Mouse (Mus musculus) forebrain, embryonic 15.5 days (tissue): ENCODE results near the gene Ern2. TPM values are rescaled to one million over a fixed set of nuclear protein-coding genes. Genes with fewer than 3 reads are reported as not detected.
A peak's percentile ranks its signal among the peaks of the same experiment; 100 is the strongest.

Experiments
- ATAC-seq: fragments of 200-750 bp; cut with Nextera tagmentation; replicated peaks from 2 replicates; pipeline ENCODE4 v1.8.0; 2017; ENCODE audit warnings: mild to moderate bottlenecking, moderate TSS enrichment, moderate library complexity
- H3K27ac ChIP-seq: fragments of 300-500 bp; sonication (generic); replicated peaks from 2 replicates; pipeline ENCODE4 v1.5.1; 2015; ENCODE audit warnings: mild to moderate bottlenecking, inconsistent platforms
- H3K27me3 ChIP-seq: fragments of 300-500 bp; sonication (generic); 2 replicates; pipeline ENCODE4 v1.6.1; 2015; ENCODE audit warnings: inconsistent platforms
- H3K36me3 ChIP-seq: fragments of 300-500 bp; sonication (generic); 2 replicates; pipeline ENCODE4 v1.6.1; 2015; ENCODE audit warnings: mild to moderate bottlenecking, inconsistent platforms
- H3K4me1 ChIP-seq: fragments of 300-500 bp; sonication (generic); 2 replicates; pipeline ENCODE4 v1.6.1; 2015; ENCODE audit warnings: inconsistent platforms
- H3K4me2 ChIP-seq: fragments of 300-500 bp; sonication (generic); replicated peaks from 2 replicates; pipeline ENCODE4 v1.6.1; 2015; ENCODE audit warnings: mild to moderate bottlenecking, inconsistent platforms
- H3K4me3 ChIP-seq: fragments of 300-500 bp; sonication (generic); 2 replicates; pipeline ENCODE4 v1.5.1; 2015; ENCODE audit warnings: mild to moderate bottlenecking, inconsistent platforms
- H3K9ac ChIP-seq: fragments of 300-500 bp; sonication (generic); replicated peaks from 2 replicates; pipeline ENCODE4 v1.6.1; 2015; ENCODE audit warnings: mild to moderate bottlenecking, inconsistent platforms
- H3K9me3 ChIP-seq: fragments of 300-500 bp; sonication (generic); 2 replicates; pipeline ENCODE4 v1.6.1; 2016; ENCODE audit warnings: inconsistent platforms
- WGBS: fragments of 180-500 bp; shearing (Covaris S2); methylation state at CpG from one replicate; pipeline ENCODE4 v1.1.7; 2015; ENCODE audit warnings: mixed read lengths; 5-methylcytosine and 5-hydroxymethylcytosine counted together
- polyA plus RNA-seq: library from polyadenylated mRNA; unstranded; fragments of >200 nt; fragmentation: Nextera tagmentation; extraction: Ambion mirVana; gene quantifications from 2 replicates; pipeline ENCODE4 v1.2.1, GENCODE M21; 2015

The Ern2 gene
- polyA plus RNA-seq, 1 experiment from 2014 or later: 0.97 TPM

GRCm38 (mm10) chr7:122196771-122197170, 10.8 kb upstream of the Ern2 start:
- Histone ChIP-seq H3K27me3 (no peaks in the 10 kb centered on the region), H3K4me3 (no peak overlapping the region), H3K4me2 (no peak overlapping the region), H3K4me1 (no peaks in the 10 kb centered on the region), H3K9ac (no peak overlapping the region), H3K36me3 (no peaks in the 10 kb centered on the region), H3K9me3 (no peaks in the 10 kb centered on the region; the same call in 1 of the 2 replicates), H3K27ac (no peak overlapping the region)
- ATAC-seq: no peak
- 92% methylated on average over 9 of the region's 9 CpGs for WGBS

- Histone ChIP-seq H3K9ac (no peak overlapping the region), H3K27ac (no peak overlapping the region), H3K36me3 (no peaks in the 10 kb centered on the region), H3K4me2 (no peak overlapping the region), H3K27me3 (no peaks in the 10 kb centered on the region), H3K4me1 (no peaks in the 10 kb centered on the region), H3K9me3 (no peaks in the 10 kb centered on the region; the same call in 1 of the 2 replicates), H3K4me3 (no peak overlapping the region)
- no peak for ATAC-seq
Measured at GRCm38 (mm10) chr7:122193919-122194318, 7.9 kb upstream of the Ern2 start.

GRCm38 (mm10) chr7:122191097-122191496, 5.1 kb upstream of the Ern2 start:
- ATAC-seq: no peak
- no peak overlapping the region for H3K4me2 ChIP-seq
- H3K27me3 ChIP-seq: no peaks in the 10 kb centered on the region
- no peak overlapping the region for H3K4me3 ChIP-seq
- 70% methylated on average over 10 of the region's 10 CpGs for WGBS
- H3K9ac ChIP-seq: no peak overlapping the region
- no peaks in the 10 kb centered on the region for H3K4me1 ChIP-seq
- no peak overlapping the region for H3K27ac ChIP-seq
- no peaks in the 10 kb centered on the region for H3K36me3 ChIP-seq
- no peaks in the 10 kb centered on the region; the same call in 1 of the 2 replicates for H3K9me3 ChIP-seq

GRCm38 (mm10) chr7:122189484-122189883, 3.5 kb upstream of the Ern2 start:
- Histone ChIP-seq H3K9ac (no peak overlapping the region), H3K4me3 (no peak overlapping the region), H3K4me1 (no peaks in the 10 kb centered on the region), H3K27ac (no peak overlapping the region), H3K9me3 (no peaks in the 10 kb centered on the region), H3K36me3 (no peaks in the 10 kb centered on the region), H3K4me2 (no peak overlapping the region), H3K27me3 (no peaks in the 10 kb centered on the region)
- ATAC-seq: no peak
- 27% methylated on average over 7 of the region's 7 CpGs for WGBS

- Histone ChIP-seq H3K36me3 (no peaks in the 10 kb centered on the region), H3K4me1 (no peaks in the 10 kb centered on the region), H3K4me3 (no peak overlapping the region), H3K9ac (no peak overlapping the region), H3K27me3 (no peaks in the 10 kb centered on the region), H3K4me2 (no peak overlapping the region), H3K27ac (no peak overlapping the region), H3K9me3 (no peaks in the 10 kb centered on the region)
- WGBS: 74% methylated on average over 5 of the region's 5 CpGs
- no peak for ATAC-seq
Measured at GRCm38 (mm10) chr7:122184569-122184968, 1.4 kb downstream of the Ern2 start.

GRCm38 (mm10) chr7:122180720-122181119, 5.3 kb downstream of the Ern2 start:
- ATAC-seq: no peak
- Histone ChIP-seq H3K4me2 (no peak overlapping the region), H3K4me1 (no peaks in the 10 kb centered on the region), H3K36me3 (no peaks in the 10 kb centered on the region), H3K27me3 (no peaks in the 10 kb centered on the region), H3K4me3 (no peak overlapping the region), H3K27ac (no peak overlapping the region), H3K9me3 (no peaks in the 10 kb centered on the region), H3K9ac (no peak overlapping the region)
- WGBS: 92% methylated on average over 7 of the region's 7 CpGs

GRCm38 (mm10) chr7:122171613-122172012, 14.4 kb downstream of the Ern2 start:
- no peaks in the 10 kb centered on the region for H3K4me1 ChIP-seq
- no peaks in the 10 kb centered on the region for H3K27me3 ChIP-seq
- H3K4me2 ChIP-seq: no peak overlapping the region
- no peak overlapping the region for H3K4me3 ChIP-seq
- H3K27ac ChIP-seq: no peak overlapping the region
- no peak for ATAC-seq
- no peak overlapping the region for H3K9ac ChIP-seq
- 85% methylated on average over 10 of the region's 10 CpGs for WGBS
- no peaks in the 10 kb centered on the region for H3K9me3 ChIP-seq
- H3K36me3 ChIP-seq: peaks cover 17% of the 10 kb centered on the region

- H3K27ac ChIP-seq: no peak overlapping the region
- H3K36me3 ChIP-seq: peaks cover 26% of the 10 kb centered on the region
- 88% methylated on average over 6 of the region's 6 CpGs for WGBS
- H3K4me1 ChIP-seq: no peaks in the 10 kb centered on the region
- H3K4me2 ChIP-seq: no peak overlapping the region
- no peaks in the 10 kb centered on the region for H3K27me3 ChIP-seq
- H3K4me3 ChIP-seq: no peak overlapping the region
- no peak overlapping the region for H3K9ac ChIP-seq
- no peaks in the 10 kb centered on the region for H3K9me3 ChIP-seq
- no peak for ATAC-seq
Measured at GRCm38 (mm10) chr7:122170705-122171104, 15.3 kb downstream of the Ern2 start.

- no peak for ATAC-seq
- H3K4me1 ChIP-seq: no peaks in the 10 kb centered on the region
- H3K36me3 ChIP-seq: peaks cover 35% of the 10 kb centered on the region
- no peak overlapping the region for H3K9ac ChIP-seq
- H3K9me3 ChIP-seq: no peaks in the 10 kb centered on the region
- no peak overlapping the region for H3K4me3 ChIP-seq
- 88% methylated on average over 7 of the region's 7 CpGs for WGBS
- no peak overlapping the region for H3K27ac ChIP-seq
- H3K27me3 ChIP-seq: no peaks in the 10 kb centered on the region
- no peak overlapping the region for H3K4me2 ChIP-seq
Measured at GRCm38 (mm10) chr7:122167203-122167602, 18.8 kb downstream of the Ern2 start.

- H3K9me3 ChIP-seq: no peaks in the 10 kb centered on the region
- H3K27ac ChIP-seq: no peak overlapping the region
- H3K4me1 ChIP-seq: peaks cover 28% of the 10 kb centered on the region
- H3K9ac ChIP-seq: no peak overlapping the region
- ATAC-seq: no peak
- 90% methylated on average over 8 of the region's 8 CpGs for WGBS
- no peaks in the 10 kb centered on the region for H3K27me3 ChIP-seq
- H3K36me3 ChIP-seq: peaks cover 27% of the 10 kb centered on the region
- no peak overlapping the region for H3K4me3 ChIP-seq
- no peak overlapping the region for H3K4me2 ChIP-seq
Measured at GRCm38 (mm10) chr7:122163766-122164165, 22.2 kb downstream of the Ern2 start.

- Histone ChIP-seq H3K9ac (peak overlapping the region; percentile 47), H3K4me2 (peak overlapping the region; percentile 81), H3K4me1 (peaks cover 43% of the 10 kb centered on the region), H3K4me3 (peak overlapping the region; percentile 74), H3K9me3 (no peaks in the 10 kb centered on the region), H3K27me3 (no peaks in the 10 kb centered on the region), H3K36me3 (peaks cover 6% of the 10 kb centered on the region), H3K27ac (no peak overlapping the region)
- ATAC-seq: no peak
- under 1% methylated on average over 12 of the region's 12 CpGs for WGBS
Measured at GRCm38 (mm10) chr7:122160037-122160436, 26.0 kb downstream of the Ern2 start.

GRCm38 (mm10) chr7:122158915-122159902, 26.8 kb downstream of the Ern2 start, which contains the start of gene Plk1:
Plk1 (plus strand) TSS chr7:122159439.
- H3K4me3 ChIP-seq: peak within 1 kb of the TSS; percentile 74
- H3K27me3 ChIP-seq: no peaks in the 10 kb centered on the region
- H3K27ac ChIP-seq: peak within 1 kb of the TSS; percentile 77
- peak within 1 kb of the TSS; percentile 81 for H3K4me2 ChIP-seq
- H3K9ac ChIP-seq: peak within 1 kb of the TSS; percentile 53
- under 1% methylated on average over 63 of the region's 63 CpGs for WGBS
- peaks cover 3% of the 10 kb centered on the region for H3K36me3 ChIP-seq
- no peaks in the 10 kb centered on the region for H3K9me3 ChIP-seq
- peak; percentile 96 for ATAC-seq
- peaks cover 43% of the 10 kb centered on the region for H3K4me1 ChIP-seq
